Mouse (Mus musculus): ENCODE results near the gene P4htm. TPM values are rescaled to one million over a fixed set of nuclear protein-coding genes. Genes with fewer than 3 reads are reported as not detected.

The P4htm gene
- total RNA-seq, 2 experiments from 2014 or later: 13.9 to 16.9 TPM

GRCm38 (mm10) chr9:108563671-108564070 is 33.8 kb downstream of the P4htm start:
- DNase-seq: no peak
- intact Hi-C loops (cut with DNase I): no loop called here

GRCm38 (mm10) chr9:108560227-108560841 is 37.1 kb downstream of the P4htm start, which contains the start of gene Impdh2:
Gene Impdh2 (plus strand): TSS chr9:108560286.
- intact Hi-C loops (cut with DNase I): no loop called here
- peak; percentile 94 to 95 for DNase-seq

- no peak for DNase-seq
- intact Hi-C loops (cut with DNase I): loop anchor here (5.0 kb wide), 1 partner anchor 687 kb away; the partner anchor contains the start of gene Rbm6
Observed at GRCm38 (mm10) chr9:108559169-108559568, 38.3 kb downstream of the P4htm start.

GRCm38 (mm10) chr9:108546875-108547274 is 50.6 kb downstream of the P4htm start:
- no peak for DNase-seq
- intact Hi-C loops (cut with DNase I): no loop called here

- no peak for DNase-seq
- intact Hi-C loops (cut with DNase I): no loop called here
Observed at GRCm38 (mm10) chr9:108545986-108546385, 51.5 kb downstream of the P4htm start.

- intact Hi-C loops (cut with DNase I): no loop called here
Observed at GRCm38 (mm10) chr9:108540846-108541245, 56.6 kb downstream of the P4htm start.

GRCm38 (mm10) chr9:108531496-108531895 is 66.0 kb downstream of the P4htm start:
- DNase-seq: no peak
- intact Hi-C loops (cut with DNase I): no loop called here

More at GRCm38 (mm10) chr9:108540846-108541245, 56.6 kb downstream of the P4htm start:
- DNase-seq: no peak

- intact Hi-C loops (cut with DNase I): no loop called here
- DNase-seq: no peak
Observed at GRCm38 (mm10) chr9:108530954-108531353, 66.5 kb downstream of the P4htm start.

Small RNA genes lying within 50 kb of the gene (microRNA-seq; reads per million reads assigned to microRNA genes)
- gene Gm24083 (ENCODE audit: borderline number of aligned reads in 2 of 2) (0 reads per million in 2 experiments), gene Mir191 (ENCODE audit: borderline number of aligned reads in 2 of 2) (0 reads per million in 2 experiments), gene Mir425 (ENCODE audit: borderline number of aligned reads in 2 of 2) (1,108 to 1,242 reads per million in 2 experiments)

Other genes starting within 250 kb of the P4htm start
- gene Usp4, start 249.8 kb downstream of the P4htm start, total RNA-seq (2021): 10 to 100 TPM; 69.7 to 74.8 TPM
- under 1 TPM; 0.49 to 0.83 TPM for gene 1700102P08Rik, start 204.9 kb downstream of the P4htm start, total RNA-seq (2021)
- not detected for gene Ccdc36, start 169.2 kb downstream of the P4htm start, total RNA-seq (2021)
- gene BC048562, start 161.2 kb downstream of the P4htm start, total RNA-seq (2021): not detected
- gene Ccdc71, start 137.1 kb downstream of the P4htm start, total RNA-seq (2021): 10 to 100 TPM; 22.9 to 24.1 TPM
- 1 to 10 TPM; 6.8 to 8.9 TPM for gene Klhdc8b, start 136.1 kb downstream of the P4htm start, total RNA-seq (2021)
- 100 to 1,000 TPM; 344 to 366 TPM for gene Lamb2, start 117.9 kb downstream of the P4htm start, total RNA-seq (2021)
- 100 to 1,000 TPM in 1 of 2 experiments, 10 to 100 TPM in 1; 99.1 to 105 TPM for gene Usp19, start 107.1 kb downstream of the P4htm start, total RNA-seq (2021)
- gene Qars, start 90.0 kb downstream of the P4htm start, total RNA-seq (2021): 10 to 100 TPM; 78.8 to 82.3 TPM
- gene Qrich1, start 80.9 kb downstream of the P4htm start, total RNA-seq (2021): 10 to 100 TPM; 60.4 to 60.5 TPM
- gene Impdh2, start 37.4 kb downstream of the P4htm start, total RNA-seq (2021): 10 to 100 TPM; 48.7 to 52.2 TPM
- 10 to 100 TPM; 69.2 to 76.5 TPM for gene Ndufaf3, start 30.2 kb downstream of the P4htm start, total RNA-seq (2021)
- gene Dalrd3, start 27.8 kb downstream of the P4htm start, total RNA-seq (2021): 10 to 100 TPM; 21.2 to 24.3 TPM
- gene Wdr6, start 18.9 kb downstream of the P4htm start, total RNA-seq (2021): 10 to 100 TPM; 12.1 to 19.5 TPM
- 10 to 100 TPM; 47.8 to 54.4 TPM for gene Arih2, start 51.7 kb upstream of the P4htm start, total RNA-seq (2021)
- 100 to 1,000 TPM; 221 to 236 TPM for gene Slc25a20, start 64.4 kb upstream of the P4htm start, total RNA-seq (2021)
- 10 to 100 TPM; 86.0 to 88.1 TPM for gene Prkar2a, start 91.6 kb upstream of the P4htm start, total RNA-seq (2021)
- gene Ip6k2, start 186.1 kb upstream of the P4htm start, total RNA-seq (2021): 10 to 100 TPM; 21.3 to 23.6 TPM
- gene Nckipsd, start 210.7 kb upstream of the P4htm start, total RNA-seq (2021): 1 to 10 TPM; 7.2 to 9.4 TPM
- under 1 TPM in 1 of 2 experiments, not detected in 1; 0.14 TPM for gene Celsr3, start 228.7 kb upstream of the P4htm start, total RNA-seq (2021)

All from heart, postnatal 36 days (tissue).